8 mouse cellular contexts compared by ENCODE assay signal in genomic region chr13:112509465-112509864, GRCm38 (mm10). TPM values are rescaled to one million over a fixed set of nuclear protein-coding genes. Genes with fewer than 3 reads are reported as not detected.
A peak's percentile ranks its signal among the peaks of the same experiment; 100 is the strongest.
DNase-seq lines count a peak whose midpoint lies in the region; ATAC-seq and TF ChIP-seq lines count a peak whose summit lies in the region.

No protein-coding gene starts in this region.

- 0 out of 2 replicates have a peak, but pooled peaks have one; percentile 58 for ATAC-seq in erythroid progenitor cell, adult 5-6 weeks (replicated peaks; ENCODE audit: low FRiP score, poor library complexity, severe bottlenecking)
- peak; percentile 80 for ATAC-seq in hindbrain, embryonic 15.5 days (ENCODE audit: low FRiP score, low read depth)
- peak; percentile 82 for ATAC-seq in megakaryocyte-erythroid progenitor cell, adult 5-6 weeks (replicated peaks; ENCODE audit: low FRiP score, low TSS enrichment, poor library complexity, severe bottlenecking)

- WGBS in hindbrain, embryonic 15.5 days, result 25% methylated on average over 4 of the region's 4 CpGs

- H3K4me1 ChIP-seq in hindbrain, embryonic 15.5 days (replicated peaks), result no peaks in the 10 kb centered on the region

- intact Hi-C loops in gastrocnemius, adult 2 months (cut with DNase I), result loop anchor here (1.0 to 10.0 kb wide), 4 partner anchors 37 to 725 kb away; no protein-coding TSS in a partner anchor

- no peaks in the 10 kb centered on the region for H3K27me3 ChIP-seq in hindbrain, embryonic 15.5 days

- H3K4me2 ChIP-seq in hindbrain, embryonic 15.5 days, result no peak overlapping the region

- H3K27ac ChIP-seq in gastrocnemius, adult 2 months, result no peak overlapping the region
- H3K27ac ChIP-seq in hindbrain, embryonic 15.5 days (replicated peaks), result no peak overlapping the region

- peak; percentile 97; the same call in 1 of the 2 replicates for TF ChIP-seq CTCF in gastrocnemius, adult 2 months (IDR thresholded peaks at IDR 0.05)

- H3K9me3 ChIP-seq in hindbrain, embryonic 15.5 days, result no peaks in the 10 kb centered on the region

- H3K9ac ChIP-seq in hindbrain, embryonic 15.5 days, result no peak overlapping the region

- peak; percentile 66 for DNase-seq in gastrocnemius, adult 2 months
- DNase-seq in gastrocnemius, postnatal 25 days, result no peak
- DNase-seq in c-Kit-negative CD71-positive TER-119-positive erythroid progenitor cells, embryonic 14.5 days (ENCODE audit: low read depth, low spot score), result peak; percentile 28
- peak; percentile 28 to 66 for DNase-seq in layer of hippocampus, postnatal 25 days (ENCODE audit: extremely low spot score in 1 of 2, low spot score in 1 of 2)
- peak; percentile 67 for DNase-seq in skeletal muscle tissue, adult 2 months (ENCODE audit: low read depth, low spot score)

- H3K36me3 ChIP-seq in hindbrain, embryonic 15.5 days, result peaks cover 20% of the 10 kb centered on the region; the same call in 1 of the 2 replicates

- H3K4me3 ChIP-seq in gastrocnemius, adult 2 months, result no peak overlapping the region
- H3K4me3 ChIP-seq in hindbrain, embryonic 15.5 days, result no peak overlapping the region

RNA-seq across cellular contexts. Expression of gene Il6st, which starts 45.6 kb away (rescaled TPM):
- total RNA-seq in gastrocnemius, adult 2 months (2021), result 100 to 1,000 TPM; 171 to 183 TPM
- 100 to 1,000 TPM; 131 to 142 TPM for total RNA-seq in gastrocnemius, postnatal 25 days (2021)
- 13.7 and 27.7 TPM in 2 replicates for total RNA-seq in erythroid progenitor cell, adult 5-6 weeks (2015; ENCODE audit: low replicate concordance)
- 4.0 and 4.1 TPM in 2 replicates for total RNA-seq in erythroid progenitor cell, adult 5-6 weeks (2017; ENCODE audit: low replicate concordance)
- 24.8 and 26.2 TPM in 2 replicates for polyA plus RNA-seq in hindbrain, embryonic 15.5 days (2015; fragmentation: Nextera tagmentation; extraction: Ambion mirVana)
- total RNA-seq in layer of hippocampus, postnatal 25 days (2021), result 10 to 100 TPM; 74.7 to 86.3 TPM
- 2.3 and 5.9 TPM in 2 replicates for total RNA-seq in megakaryocyte-erythroid progenitor cell, adult 5-6 weeks (2014; fragmentation: Nextera tagmentation)
- total RNA-seq in megakaryocyte-erythroid progenitor cell, adult 5-6 weeks (2017), result 0.34 and 1.8 TPM in 2 replicates
